Mouse (Mus musculus): ENCODE data around the gene Abca8b.

DNA sequence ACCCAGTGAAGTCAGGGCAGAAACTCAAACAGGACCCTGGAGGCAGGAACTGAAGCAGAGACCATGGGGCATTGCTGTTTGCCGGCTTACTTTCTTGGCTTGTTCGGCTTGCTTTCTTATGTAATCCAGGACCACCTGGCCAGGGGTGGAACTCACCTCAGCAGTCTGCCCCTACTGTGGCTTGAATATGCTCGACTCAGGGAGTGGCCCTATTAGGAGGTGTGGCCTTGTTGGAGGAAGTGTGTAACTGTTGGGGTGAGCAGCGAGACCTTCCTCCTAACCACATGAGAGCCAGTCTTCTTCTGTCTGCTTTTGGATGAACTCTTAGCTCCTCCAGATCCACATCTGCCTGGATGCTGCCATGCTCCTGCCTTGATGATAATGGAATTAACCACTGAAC, 108.9 kb downstream of the Abca8b start:
- TF ChIP-seq POLR2A (IDR thresholded peaks at IDR 0.05; ENCODE audit: control insufficient read depth, low read depth, low read length) (no peak), CTCF (IDR thresholded peaks at IDR 0.05; ENCODE audit: control insufficient read depth, insufficient read depth, insufficient replicate concordance, low read depth, low read length) (no peak)

All from testis, adult 2 months (tissue).